Mouse (Mus musculus) lung, adult 2 months (tissue): ENCODE measurements around the gene Smc3.

Experiments used
- CTCF ChIP-seq: fragments of 200-500 bp; IDR thresholded peaks from 2 replicates; pipeline ENCODE4 v1.5.1; 2011; ENCODE audit warnings: mild to moderate bottlenecking, low read length, control low read depth; ENCODE audit not compliant: insufficient read depth
- POLR2A ChIP-seq: fragments of 200-500 bp; IDR thresholded peaks from 2 replicates; pipeline ENCODE4 v1.6.1; 2011; ENCODE audit warnings: low read depth, mild to moderate bottlenecking, control low read depth, low read length, borderline replicate concordance; ENCODE audit errors: extremely low read depth

GRCm38 (mm10) chr19:53554981-53555616 is 45.1 kb upstream of the Smc3 start:
- no peak for TF ChIP-seq POLR2A
- TF ChIP-seq CTCF: no peak
